Mouse (Mus musculus) bone marrow macrophage, adult 2 months (primary cell): ENCODE measurements around the gene Wwp2.

Experiments
- CTCF ChIP-seq: IDR thresholded peaks from 2 replicates; pipeline ENCODE4 v1.5.1; 2012; ENCODE audit warnings: low read depth, mild to moderate bottlenecking, low read length, moderate library complexity
- POLR2A ChIP-seq: IDR thresholded peaks from 2 replicates; pipeline ENCODE4 v1.6.1; 2012; ENCODE audit warnings: mild to moderate bottlenecking, low read depth, low read length, borderline replicate concordance

GRCm38 (mm10) chr8:107507019-107507418, 70.9 kb downstream of the Wwp2 start:
- no peak for TF ChIP-seq POLR2A
- no peak for TF ChIP-seq CTCF
